Mouse (Mus musculus): ENCODE measurements around the gene Nek3.

Nek3 gene

DNA sequence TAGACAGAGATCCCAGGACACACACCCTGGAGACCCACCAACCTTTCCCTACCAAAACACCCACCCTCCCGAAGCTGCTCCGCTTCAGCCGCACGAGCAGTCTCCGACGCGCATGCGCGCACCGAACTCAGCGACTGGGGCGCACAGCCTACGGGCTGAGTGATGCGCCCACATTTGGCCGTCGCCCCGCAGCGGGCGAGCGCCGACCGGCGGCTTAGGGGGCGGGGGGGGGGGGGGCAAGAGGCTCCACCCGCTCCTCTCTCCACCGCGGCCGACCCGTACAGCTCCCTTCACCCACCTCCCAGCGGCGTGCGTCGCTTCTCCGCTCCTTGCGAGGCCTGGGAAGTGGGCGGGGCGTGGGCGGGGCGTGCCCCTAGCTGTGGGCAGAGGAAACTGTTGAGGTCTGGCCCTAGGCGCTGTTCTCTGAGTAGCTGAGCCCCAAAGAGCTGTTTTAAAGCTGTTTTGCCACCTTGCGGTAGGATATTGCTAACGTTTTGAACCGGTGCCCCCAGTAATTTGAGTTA lies at the start of gene Nek3:
Gene Nek3 (minus strand): TSS at position 356 of the 524 bp plus-strand sequence.
- peak; percentile 74 to 83 for DNase-seq (ENCODE audit: low spot score in 2 of 2)

DNA sequence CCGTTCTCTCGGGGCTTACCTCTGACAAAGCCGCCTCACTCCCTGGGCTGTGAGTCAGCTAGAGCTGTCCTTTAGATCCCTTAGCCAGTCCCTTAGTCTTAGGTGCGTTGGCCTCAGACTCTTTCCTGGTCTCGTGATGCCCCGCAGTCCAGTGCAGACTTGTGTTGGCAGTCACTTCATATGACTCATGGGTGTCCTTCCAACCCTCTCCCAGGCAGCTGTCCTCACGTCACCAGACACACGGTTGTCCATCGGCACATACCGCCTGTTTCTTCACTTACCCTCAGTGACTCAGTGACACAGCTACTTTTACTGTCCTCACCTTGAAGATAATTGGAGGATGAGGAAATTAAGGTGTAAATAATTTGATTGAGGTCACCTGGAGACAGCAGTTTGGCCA lies 48.6 kb upstream of the Nek3 start:
- DNase-seq (ENCODE audit: low spot score in 2 of 2): no peak

DNA sequence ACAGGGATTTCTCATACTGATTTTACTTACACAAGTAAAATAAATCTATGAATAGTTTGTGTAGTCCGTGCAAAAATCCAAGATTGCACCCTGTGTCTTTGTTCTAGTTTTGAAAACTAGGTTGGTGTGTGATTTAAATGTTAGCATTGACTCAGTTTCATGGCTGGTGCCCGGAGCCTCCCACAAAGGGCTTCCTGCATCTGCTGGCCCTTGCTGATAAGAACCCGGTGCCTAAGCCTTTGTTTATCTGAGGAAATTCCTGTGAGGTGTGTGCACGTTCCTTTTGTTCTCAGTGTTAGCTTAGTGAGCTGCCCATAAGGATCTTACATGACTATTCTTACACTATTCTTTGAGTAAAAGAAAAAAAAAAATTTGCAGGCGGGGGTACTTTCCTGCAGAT lies 42.8 kb upstream of the Nek3 start:
- DNase-seq (ENCODE audit: low spot score in 2 of 2): no peak

DNA sequence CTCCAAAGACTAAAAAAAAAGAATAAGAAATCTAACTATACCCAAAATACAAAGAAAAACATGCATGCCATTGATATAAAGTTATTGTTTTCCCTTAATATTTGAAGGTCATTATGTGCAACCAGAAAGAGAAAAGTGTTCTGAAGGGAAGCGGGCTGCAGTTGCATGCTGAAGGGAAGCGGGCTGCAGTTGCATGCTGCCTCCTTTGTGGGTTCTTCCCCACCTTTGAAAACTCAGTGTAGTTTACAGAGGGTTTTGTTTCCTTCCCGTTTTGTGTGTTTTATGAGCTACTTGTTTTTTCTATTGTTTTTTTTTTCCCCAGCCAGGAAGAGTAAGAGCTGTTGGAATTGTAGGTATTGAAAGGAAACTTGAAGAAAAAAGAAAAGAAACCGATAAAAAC lies 41.3 kb upstream of the Nek3 start:
- DNase-seq (ENCODE audit: low spot score in 2 of 2): no peak

DNA sequence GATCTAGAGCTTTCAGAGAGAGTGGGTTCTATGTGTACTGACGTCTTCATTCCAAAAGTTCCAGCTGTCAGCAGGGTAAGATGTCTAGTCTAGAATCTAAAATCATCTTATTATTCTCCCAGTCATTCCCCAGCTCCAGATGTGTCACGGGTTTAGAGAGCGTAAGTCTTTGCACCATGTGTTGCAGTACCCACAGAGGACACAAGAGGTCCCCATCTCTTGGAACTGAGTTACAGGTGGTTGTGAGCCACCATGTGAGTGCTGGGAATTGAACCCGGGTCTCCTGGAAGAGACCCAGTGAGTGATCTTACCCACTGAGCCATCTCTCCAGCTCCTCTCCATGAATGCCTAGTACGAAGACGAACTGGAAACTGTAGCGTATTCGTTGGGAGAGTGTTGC lies 33.2 kb upstream of the Nek3 start:
- DNase-seq (ENCODE audit: low spot score in 2 of 2): no peak

DNA sequence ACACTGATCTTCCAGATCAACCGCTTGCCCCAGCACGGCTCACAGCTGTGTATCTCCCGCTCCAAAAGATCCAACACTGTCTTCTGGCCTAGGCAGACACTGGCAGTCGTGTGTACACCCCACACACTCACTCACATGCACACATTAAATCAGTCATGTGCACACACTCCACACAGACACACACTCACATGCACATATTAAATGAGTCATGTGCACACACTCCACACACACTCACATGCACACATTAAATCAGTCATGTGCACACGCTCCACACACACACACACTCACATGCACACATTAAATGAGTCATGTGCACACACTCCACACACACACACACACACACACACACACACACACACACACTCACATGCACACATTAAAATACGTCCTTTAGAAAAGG lies 31.7 kb upstream of the Nek3 start:
- DNase-seq (ENCODE audit: low spot score in 2 of 2): no peak

DNA sequence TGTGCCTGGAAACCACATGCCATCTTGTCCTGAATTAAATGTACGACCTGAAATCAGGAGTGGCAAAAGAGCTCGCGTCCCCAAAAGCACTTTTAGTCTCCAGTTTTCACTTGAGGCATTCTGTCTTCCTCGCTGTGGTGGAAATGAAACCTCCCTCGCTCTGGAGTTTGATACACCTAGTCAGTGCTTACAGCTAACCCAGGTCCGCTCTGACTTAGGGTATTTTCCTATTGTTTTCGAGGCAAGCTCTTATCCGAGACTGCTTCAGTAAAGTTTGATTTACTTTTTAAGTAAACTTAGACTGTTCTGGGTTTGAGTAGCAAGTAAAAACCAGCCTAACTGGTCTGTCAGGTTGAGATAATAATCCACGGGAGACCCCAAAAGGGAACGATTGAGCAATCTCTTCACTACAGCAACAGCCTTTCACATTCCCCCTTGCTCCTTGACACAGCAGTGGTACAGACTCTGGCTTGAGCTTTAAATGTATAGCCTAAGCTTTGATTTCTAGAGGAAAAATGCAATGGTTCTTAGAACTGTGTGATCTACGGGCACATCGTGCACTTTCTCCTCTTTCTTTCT lies 27.3 kb upstream of the Nek3 start:
- no peak for DNase-seq (ENCODE audit: low spot score in 2 of 2)

DNA sequence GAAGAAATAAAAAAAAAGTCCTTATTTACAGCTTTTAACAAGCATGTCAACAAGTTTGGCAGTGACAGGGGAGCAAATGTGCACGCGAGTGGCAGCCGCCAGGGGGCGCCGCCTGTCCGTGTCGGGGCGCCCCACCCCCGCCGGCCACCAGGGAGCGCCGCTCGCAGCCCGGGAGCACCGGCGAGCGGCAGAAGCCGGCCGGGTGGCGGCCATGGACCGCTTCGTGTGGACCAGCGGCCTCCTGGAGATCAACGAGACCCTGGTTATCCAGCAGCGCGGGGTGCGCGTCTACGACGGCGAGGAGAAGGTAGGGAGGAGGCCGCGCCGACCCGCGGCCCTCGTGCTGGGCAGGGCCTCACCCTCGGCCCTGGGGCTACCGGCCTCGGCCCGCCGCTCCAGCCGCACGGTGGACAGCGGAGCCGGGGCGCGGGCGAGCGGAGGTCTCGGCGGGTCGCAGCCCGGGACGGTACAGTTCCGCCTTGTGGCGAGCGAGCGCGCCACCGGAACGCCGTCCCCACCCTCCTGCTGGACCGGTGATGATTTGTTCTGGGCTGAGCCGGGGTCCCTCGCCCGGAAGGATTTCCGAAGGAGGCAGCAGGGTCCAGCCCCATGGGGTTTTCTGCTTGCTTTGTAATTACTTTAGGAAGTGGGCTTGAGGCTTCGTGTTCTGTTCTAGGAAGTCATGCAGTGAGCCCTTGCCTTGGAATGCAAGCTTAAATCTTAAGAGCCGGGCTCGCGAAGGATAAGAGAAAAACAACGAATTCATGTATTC lies 26.6 kb upstream of the Nek3 start, which contains the start of gene Vps36:
Gene Vps36 (plus strand): TSS at position 150 of the 772 bp plus-strand sequence.
- peak; percentile 82 to 88 for DNase-seq (ENCODE audit: low spot score in 2 of 2)

DNA sequence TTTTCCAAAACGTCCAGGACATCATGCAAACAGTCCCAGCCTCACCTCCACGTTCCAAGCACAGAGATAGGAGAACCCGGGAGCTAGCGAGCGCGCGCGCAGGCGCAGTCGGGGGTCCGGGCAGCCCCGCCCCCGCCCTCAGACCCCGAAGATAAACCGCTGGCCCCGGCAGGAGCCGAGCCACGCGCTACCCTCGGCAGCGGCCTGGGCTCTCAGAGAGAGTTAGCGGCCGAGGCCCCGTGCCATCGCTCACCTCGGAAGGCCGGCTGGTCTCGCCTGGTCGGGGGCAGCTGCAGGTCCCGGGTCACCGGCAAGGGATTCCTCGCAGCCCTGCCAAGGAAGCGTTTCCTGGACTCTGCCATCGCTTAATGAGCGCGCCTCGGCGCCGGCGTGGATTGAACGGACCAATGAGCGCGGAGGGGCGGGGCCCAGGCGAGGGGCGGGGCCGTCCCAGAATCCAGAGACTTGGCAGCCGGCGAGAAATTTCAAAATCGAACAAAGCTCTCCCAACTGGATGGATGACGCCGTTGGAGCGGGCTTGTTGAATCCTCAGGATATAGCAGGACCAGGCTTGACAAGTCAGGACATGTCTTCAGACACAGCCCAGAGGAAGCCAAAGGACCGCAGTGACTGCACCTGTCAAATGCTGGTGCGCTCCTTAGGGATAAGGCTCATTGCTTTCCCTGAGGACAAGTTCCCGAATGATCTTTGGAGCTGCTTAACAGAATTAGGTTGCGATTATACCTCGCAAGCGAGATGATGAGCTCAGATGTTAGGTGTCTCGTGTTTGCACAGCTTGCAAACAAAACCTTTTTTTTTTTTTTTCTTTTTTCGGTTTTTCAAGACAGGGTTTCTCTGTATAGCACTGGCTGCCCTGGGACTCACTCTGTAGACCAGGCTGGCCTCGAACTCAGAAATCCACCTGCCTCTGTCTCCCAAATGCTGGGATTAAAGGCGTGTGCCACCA lies 19.5 kb upstream of the Nek3 start, which contains the start of gene Ckap2:
Gene Ckap2 (minus strand): TSS at position 389 of the 967 bp plus-strand sequence.
- DNase-seq (ENCODE audit: low spot score in 2 of 2): peak; percentile 69 to 72

DNA sequence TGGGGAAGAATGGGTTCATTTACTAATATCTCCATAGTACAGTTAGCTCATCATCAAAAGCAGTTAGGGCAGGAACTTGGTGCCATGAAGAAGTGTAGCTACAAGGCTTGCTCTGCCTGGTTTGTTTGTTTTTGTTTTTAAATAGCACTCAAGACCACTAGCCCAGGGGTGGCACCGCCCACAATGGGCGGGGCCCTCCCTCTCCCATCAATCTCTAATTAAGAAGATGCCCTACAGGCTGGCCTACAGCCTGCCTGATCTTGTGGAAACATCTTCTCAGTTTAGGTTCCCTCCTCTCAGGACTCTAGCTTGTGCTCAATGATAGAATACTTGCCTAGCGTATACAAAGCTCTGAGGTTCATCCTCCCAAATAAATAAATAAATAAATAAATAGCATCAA lies 18.6 kb upstream of the Nek3 start:
- DNase-seq (ENCODE audit: low spot score in 2 of 2): no peak

DNA sequence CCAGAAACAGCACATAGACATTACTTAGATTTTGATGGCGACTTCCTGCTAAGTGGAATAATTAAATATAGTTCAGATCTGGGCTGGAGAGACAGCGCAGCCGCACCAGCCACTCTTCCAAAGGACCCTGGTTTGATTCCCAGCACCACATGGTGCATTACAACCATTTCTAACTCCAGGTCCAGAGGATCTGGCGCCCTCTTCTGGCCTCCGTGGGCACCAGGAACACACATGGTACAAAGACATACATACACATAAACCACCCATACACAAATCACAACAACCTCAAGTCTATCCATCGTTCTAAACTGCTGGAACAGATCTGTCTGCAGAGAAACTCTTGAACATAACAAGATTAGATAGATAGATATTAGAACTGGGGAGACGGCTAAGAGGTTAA lies 9.7 kb upstream of the Nek3 start:
- DNase-seq (ENCODE audit: low spot score in 2 of 2): no peak

DNA sequence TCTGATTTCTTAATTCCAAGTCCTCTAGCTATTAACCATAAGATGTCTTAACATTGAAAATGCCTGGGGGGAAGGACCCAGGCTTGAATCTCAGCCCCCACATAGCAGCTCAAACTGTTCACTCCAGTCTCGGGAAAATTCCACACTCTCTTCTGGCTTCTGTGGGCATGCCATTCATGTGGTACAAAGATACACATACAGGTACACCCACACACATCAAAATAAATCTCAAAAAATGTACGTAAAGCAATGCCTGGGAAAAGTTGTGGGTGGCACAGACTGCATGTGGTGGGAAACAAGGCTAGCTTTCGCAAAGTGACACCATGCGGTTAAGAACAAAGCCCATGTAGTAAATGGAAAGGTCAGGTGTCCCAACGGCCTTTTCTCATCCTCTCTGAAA lies 2.9 kb upstream of the Nek3 start:
- DNase-seq (ENCODE audit: low spot score in 2 of 2): no peak

DNA sequence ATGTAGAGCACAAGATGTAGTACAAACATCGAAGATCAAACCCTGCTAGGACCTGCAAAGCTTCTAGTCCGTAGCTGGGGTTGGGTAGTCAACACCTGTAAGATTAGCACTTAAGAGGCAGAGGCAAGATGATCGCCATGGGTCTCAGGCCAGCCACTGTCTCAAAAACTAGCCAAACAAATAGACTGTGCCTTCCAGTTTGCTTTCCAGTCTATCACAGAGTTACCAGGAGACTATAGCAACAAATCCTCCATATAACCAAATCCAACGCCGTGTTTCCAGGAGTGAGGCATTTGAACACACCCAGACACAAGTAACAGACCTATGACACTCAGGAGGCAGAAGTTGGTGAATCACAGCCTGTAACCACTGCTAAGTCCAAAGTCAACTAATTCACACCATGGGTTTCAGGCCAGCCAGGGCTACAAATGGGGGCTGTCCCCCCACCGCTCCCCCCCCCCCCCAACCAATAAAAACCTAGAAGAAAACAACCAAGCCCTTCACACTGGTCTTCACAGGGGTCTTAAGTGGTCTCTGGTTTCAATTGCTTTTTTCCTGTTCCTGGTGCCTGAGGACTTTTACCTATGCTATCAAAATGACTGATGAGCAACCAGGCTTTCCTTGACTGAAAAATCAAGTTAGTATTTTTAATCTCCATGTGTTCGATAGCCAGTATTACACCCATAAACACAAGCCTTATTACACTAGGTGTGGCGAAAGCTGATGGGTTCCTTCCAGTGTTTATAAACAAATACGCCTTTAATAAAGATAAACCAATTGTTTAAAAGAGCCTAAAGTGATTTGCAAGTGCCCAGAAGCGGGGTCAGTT lies 770 bp downstream of the Nek3 start:
- no peak for DNase-seq (ENCODE audit: low spot score in 2 of 2)

DNA sequence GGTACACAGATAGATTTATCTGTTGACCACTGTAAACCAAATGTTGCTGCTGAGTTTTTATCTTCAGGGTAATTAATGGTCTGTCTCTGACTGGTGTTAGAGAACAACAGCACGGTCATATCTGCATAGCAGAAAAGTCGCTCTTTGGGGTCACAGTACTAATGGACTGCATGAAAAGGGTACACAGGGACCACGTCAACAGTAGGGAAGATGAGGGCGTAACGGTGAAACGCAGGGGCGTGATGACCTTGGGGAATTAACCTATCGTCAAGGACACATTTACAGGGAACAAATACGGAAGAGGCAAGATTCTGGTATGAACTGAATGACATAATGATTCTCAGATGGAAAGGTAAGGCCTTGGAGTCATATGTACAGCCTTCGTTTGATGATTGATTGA lies 1.8 kb downstream of the Nek3 start:
- DNase-seq (ENCODE audit: low spot score in 2 of 2): no peak

DNA sequence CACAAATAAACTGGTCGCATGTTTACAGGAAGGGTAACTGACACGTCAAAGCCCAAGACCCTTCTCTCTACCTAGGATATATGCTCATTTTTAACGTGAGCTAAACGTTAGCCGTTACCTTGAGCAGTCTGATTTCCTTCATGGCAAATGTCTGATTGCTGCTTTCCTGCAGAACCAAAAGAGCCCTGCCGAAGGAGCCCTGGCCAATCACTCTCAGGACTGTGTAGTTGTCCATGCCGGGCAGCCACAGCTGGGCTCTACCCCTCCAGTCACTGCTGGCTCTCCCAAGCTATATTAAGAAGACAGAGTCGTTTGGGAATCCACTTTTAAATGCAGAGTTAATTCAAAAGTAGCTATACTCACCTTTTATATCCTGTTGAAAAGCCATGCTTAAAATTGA lies 4.0 kb downstream of the Nek3 start:
- no peak for DNase-seq (ENCODE audit: low spot score in 2 of 2)

DNA sequence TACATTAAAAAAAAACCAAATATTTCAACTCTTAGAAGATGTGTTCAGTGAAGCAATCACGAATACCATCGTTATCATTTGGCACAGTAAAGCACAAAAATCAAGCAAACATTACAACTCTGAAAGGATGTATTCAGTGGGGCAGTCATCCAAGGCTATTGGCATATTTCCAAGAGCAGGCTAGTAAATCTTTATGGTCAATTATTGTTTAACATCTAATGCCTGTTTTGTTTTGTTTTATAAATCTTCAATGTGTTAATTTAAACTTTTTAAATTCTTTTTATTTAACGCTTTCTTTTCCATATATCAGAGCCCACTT lies 15.9 kb downstream of the Nek3 start:
- no peak for DNase-seq (ENCODE audit: low spot score in 2 of 2)

DNA sequence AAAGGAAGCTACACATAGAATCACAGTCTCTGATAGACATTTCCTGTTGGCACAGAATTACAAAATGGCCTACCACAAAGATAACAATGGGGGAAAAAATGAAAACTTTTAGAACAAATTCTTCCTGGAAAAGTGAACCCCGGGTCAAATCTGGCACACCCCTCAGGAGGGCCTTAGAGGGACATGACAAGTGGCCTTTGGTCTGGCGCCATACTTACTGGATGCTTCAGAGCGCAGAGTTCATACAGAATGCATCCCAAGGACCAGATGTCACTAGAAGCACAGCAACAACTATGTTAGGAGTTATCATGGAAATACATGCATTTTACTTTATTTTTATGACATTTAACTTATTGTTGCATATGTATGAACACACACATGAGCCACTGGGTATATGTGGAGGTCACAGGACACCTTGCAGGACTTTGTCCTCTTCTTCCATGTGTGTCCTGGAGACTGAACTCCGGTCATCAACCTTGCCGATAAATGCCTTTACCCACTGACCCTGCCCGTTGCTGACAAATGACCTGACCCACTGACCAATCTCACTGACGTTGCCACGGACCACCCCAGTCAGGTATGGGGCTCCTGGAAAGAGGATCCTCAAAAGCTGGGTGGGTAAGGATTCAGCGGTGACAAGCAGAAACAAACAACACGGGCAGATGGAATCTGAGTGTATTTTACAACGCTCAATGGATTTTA lies 16.4 kb downstream of the Nek3 start:
- no peak for DNase-seq (ENCODE audit: low spot score in 2 of 2)

DNA sequence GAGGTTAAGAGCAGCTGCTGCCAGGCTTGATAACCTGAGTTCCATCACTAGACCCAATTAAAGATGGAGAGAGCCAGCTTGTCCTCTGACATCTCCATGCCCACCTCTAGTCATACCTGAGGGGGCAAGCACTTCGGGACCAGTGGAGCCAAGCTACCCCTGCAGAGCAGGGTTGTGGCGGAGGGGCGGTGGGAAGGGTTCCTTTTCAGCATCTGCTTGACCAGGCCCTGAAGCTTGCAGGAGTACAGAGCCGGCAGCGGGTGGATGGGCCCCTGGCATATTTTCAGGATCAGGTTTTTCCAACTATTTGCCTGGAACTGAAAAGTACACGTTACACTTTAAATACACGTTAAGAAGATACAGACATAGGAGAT lies 17.9 kb downstream of the Nek3 start:
- DNase-seq (ENCODE audit: low spot score in 2 of 2): no peak

DNA sequence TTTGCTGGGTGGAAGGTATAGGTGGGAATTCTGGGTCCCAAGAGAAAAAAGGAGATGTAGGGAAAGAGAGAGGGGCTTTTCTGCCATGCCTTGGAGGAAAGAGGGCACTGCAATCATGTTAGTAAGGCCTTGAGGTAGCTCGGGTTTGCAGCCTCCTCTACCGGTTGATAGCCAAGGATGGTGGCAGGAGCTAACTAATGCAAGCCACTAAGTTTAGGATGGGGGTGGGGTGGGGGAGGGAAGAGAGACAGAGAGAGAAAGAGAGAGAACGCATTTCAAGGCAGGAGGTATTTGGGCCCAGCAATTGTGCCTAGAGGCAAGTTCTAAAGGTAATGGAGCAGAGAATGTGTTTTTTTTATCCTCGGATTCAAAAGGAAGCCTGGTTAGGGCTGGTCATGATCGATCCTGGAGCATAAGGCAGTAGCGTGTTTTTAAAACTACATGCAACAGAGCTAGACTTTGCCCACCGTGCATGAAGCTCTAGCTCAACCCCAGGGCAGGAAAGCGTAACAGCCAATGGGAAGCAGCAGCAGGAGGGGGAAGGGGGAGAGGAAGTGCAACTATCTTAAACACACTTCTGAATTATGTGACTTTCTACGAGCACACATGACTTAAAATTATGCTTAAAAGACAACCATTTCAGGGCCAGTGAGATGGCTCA lies 18.4 kb downstream of the Nek3 start:
- no peak for DNase-seq (ENCODE audit: low spot score in 2 of 2)

DNA sequence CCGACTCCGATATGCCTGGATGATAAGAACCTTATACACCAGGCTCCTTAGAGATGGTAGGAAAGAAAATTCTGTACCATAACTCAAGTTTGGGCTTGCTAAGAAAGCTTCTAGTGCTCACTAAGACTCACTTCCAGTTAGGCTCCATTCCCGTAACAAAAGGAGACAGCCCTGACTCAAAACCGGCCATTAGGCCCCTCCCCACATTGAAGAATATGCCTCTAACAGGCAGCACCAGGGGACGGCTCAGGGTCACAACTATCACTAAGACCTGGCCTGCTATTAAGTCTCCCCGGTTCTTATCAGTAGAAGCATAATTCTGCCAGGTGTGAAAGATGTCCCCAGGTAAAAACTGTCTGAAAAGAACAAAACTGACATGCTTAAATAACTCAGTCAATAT lies 20.4 kb downstream of the Nek3 start:
- DNase-seq (ENCODE audit: low spot score in 2 of 2): no peak

Measured in natural killer cell, adult 2 months (primary cell).